Mouse (Mus musculus) lung, postnatal 25 days (tissue): ENCODE results near the gene Col28a1.
"Not testable (repeated sequence)": the region's sequence is repeated elsewhere in the genome, so short reads cannot be mapped to it uniquely, and the experiment has no call there.

ENCODE experiments used
- DNase-seq: peaks from one replicate; pipeline ENCODE4 v3.0.0; 2022; ENCODE audit warnings: low spot score

Col28a1 gene

GRCm38 (mm10) chr6:7994736-7995135, 197.7 kb downstream of the Col28a1 start:
- no peak for DNase-seq

GRCm38 (mm10) chr6:7983646-7983979, 208.8 kb downstream of the Col28a1 start:
- peak; percentile 50 for DNase-seq

GRCm38 (mm10) chr6:7982958-7983645, 209.3 kb downstream of the Col28a1 start:
- DNase-seq = not testable (repeated sequence)

GRCm38 (mm10) chr6:7971020-7971760, 221.2 kb downstream of the Col28a1 start:
- no peak for DNase-seq

- no peak for DNase-seq
Observed at GRCm38 (mm10) chr6:7969376-7969775, 223.0 kb downstream of the Col28a1 start.

- no peak for DNase-seq
Observed at GRCm38 (mm10) chr6:7965833-7966522, 226.4 kb downstream of the Col28a1 start.

- DNase-seq = no peak
Observed at GRCm38 (mm10) chr6:7962749-7963148, 229.7 kb downstream of the Col28a1 start.

GRCm38 (mm10) chr6:7952208-7952607, 240.2 kb downstream of the Col28a1 start:
- no peak for DNase-seq

GRCm38 (mm10) chr6:7951778-7952177, 240.6 kb downstream of the Col28a1 start:
- no peak for DNase-seq
